Mouse (Mus musculus) hindbrain, embryonic 16.5 days (tissue): ENCODE data around the gene Ttyh3. TPM values are rescaled to one million over a fixed set of nuclear protein-coding genes. Genes with fewer than 3 reads are reported as not detected.

Source experiments
- ATAC-seq: fragments of 200-750 bp; cut with Nextera tagmentation; 2 replicates; pipeline ENCODE4 v1.8.0; 2017; ENCODE audit warnings: moderate TSS enrichment, moderate library complexity
- H3K27ac ChIP-seq: fragments of 300-500 bp; sonication (generic); 2 replicates; pipeline ENCODE4 v1.5.1; 2014; ENCODE audit warnings: low read depth, mild to moderate bottlenecking, control low read depth, low read length, moderate library complexity
- H3K27me3 ChIP-seq: fragments of 300-500 bp; sonication (generic); replicated peaks from 2 replicates; pipeline ENCODE4 v1.6.1; 2014; ENCODE audit warnings: low read length; ENCODE audit not compliant: control insufficient read depth, insufficient read depth
- H3K36me3 ChIP-seq: fragments of 300-500 bp; sonication (generic); 2 replicates; pipeline ENCODE4 v1.6.1; 2014; ENCODE audit warnings: mild to moderate bottlenecking, low read length, moderate library complexity, mixed read lengths; ENCODE audit not compliant: control insufficient read depth, insufficient read depth
- H3K4me1 ChIP-seq: fragments of 300-500 bp; sonication (generic); 2 replicates; pipeline ENCODE4 v1.6.1; 2014; ENCODE audit warnings: low read depth, low read length; ENCODE audit not compliant: control insufficient read depth, insufficient read depth
- H3K4me2 ChIP-seq: fragments of 300-500 bp; sonication (generic); 2 replicates; pipeline ENCODE4 v1.6.1; 2014; ENCODE audit warnings: mild to moderate bottlenecking, low read length, control low read depth, moderate library complexity
- H3K4me3 ChIP-seq: fragments of 300-500 bp; sonication (generic); 2 replicates; pipeline ENCODE4 v1.5.1; 2014; ENCODE audit warnings: mild to moderate bottlenecking, low read length, control low read depth, moderate library complexity
- H3K9ac ChIP-seq: fragments of 300-500 bp; sonication (generic); 2 replicates; pipeline ENCODE4 v1.6.1; 2014; ENCODE audit warnings: low read depth, mild to moderate bottlenecking, control low read depth, low read length, moderate library complexity
- H3K9me3 ChIP-seq: fragments of 300-500 bp; sonication (generic); 2 replicates; pipeline ENCODE4 v1.6.1; 2014; ENCODE audit warnings: mild to moderate bottlenecking, low read length, moderate library complexity; ENCODE audit not compliant: control insufficient read depth
- WGBS: fragments of 180-500 bp; shearing (Covaris S2); extraction: QIAGEN DNeasy Blood & Tissue Kit; methylation state at CpG from one replicate; pipeline ENCODE4 v1.1.7; 2014; 5-methylcytosine and 5-hydroxymethylcytosine counted together
- polyA plus RNA-seq: library from polyadenylated mRNA; unstranded; fragments of >200 nt; fragmentation: Nextera tagmentation; extraction: Ambion mirVana; gene quantifications from 2 replicates; pipeline ENCODE4 v1.2.1, GENCODE M21; 2015

Gene Ttyh3
- polyA plus RNA-seq: 56.0 and 68.9 TPM in 2 replicates

DNA sequence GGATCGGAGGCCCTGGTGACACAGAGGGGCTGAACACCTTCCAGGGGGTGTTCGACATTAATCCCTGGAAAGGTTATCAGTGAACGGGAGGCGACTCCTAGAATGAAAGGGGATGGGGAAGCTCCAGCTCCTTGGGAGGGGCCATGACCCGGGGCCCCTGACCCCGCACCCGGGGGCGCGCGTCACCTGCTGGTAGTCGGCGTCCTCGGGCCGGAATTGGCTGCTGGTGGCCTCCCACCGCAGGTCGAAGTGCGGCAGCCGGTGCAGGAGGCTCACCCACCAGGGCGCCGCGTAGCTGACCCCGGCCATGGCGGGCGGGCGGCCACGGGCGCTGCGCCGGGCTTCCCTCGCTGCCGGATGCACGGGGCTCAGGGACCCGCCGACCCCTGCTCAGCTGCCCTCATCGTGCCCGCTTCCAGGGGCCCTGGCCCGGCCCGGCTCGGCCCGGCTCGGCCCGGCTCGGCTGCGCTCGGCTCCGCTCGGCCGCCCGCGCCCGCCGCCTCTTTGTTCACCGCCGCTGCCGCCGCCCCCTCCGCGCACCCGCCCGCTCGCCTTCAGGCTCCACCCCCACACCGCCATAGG lies at the start of gene Ttyh3:
Gene Ttyh3 (minus strand): TSS at position 513 of the 582 bp plus-strand sequence.
- Histone ChIP-seq H3K27ac (peak within 1 kb of the TSS; percentile 95), H3K36me3 (no peaks in the 10 kb centered on the region), H3K27me3 (no peaks in the 10 kb centered on the region), H3K9ac (peak within 1 kb of the TSS; percentile 99), H3K4me3 (peak within 1 kb of the TSS; percentile 93), H3K4me1 (peaks cover 43% of the 10 kb centered on the region), H3K9me3 (no peaks in the 10 kb centered on the region), H3K4me2 (peak within 1 kb of the TSS; percentile 79)
- WGBS: under 1% methylated on average over 29 of the region's 62 CpGs
- ATAC-seq: no peak; the same call in 1 of the 2 replicates

- 77% methylated on average over 7 of the region's 7 CpGs for WGBS
- no peaks in the 10 kb centered on the region for H3K27me3 ChIP-seq
- no peak overlapping the region for H3K4me2 ChIP-seq
- peaks cover 17% of the 10 kb centered on the region for H3K36me3 ChIP-seq
- ATAC-seq: no peak
- H3K4me1 ChIP-seq: peaks cover 4% of the 10 kb centered on the region
- H3K27ac ChIP-seq: no peak overlapping the region
- H3K9ac ChIP-seq: no peak overlapping the region
- no peak overlapping the region for H3K4me3 ChIP-seq
- no peaks in the 10 kb centered on the region for H3K9me3 ChIP-seq
These were observed 47.2 kb upstream of the Ttyh3 start for GRCm38 (mm10) chr5:140695987-140696386.

DNA sequence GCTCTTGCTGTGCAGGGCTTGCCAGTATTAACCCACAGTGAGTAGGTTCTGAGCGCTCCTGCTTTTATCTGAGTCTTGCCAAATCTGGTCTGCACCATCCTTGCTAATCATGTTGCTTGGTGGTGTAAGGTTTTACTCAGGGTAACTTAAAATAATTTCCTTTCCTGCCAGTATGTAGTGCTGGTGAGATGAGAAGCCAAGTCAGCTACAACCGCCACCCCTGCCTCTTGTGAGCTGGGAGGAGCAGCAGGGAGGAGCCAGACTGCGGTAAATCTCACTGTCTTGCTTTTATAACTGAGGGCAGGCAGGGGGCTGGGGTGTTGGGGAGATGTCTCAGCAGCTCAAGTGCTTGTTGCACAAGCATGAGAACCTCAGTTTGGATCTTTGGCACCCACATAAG lies 39.6 kb upstream of the Ttyh3 start:
- H3K27me3 ChIP-seq: no peaks in the 10 kb centered on the region
- no peaks in the 10 kb centered on the region for H3K4me1 ChIP-seq
- H3K4me3 ChIP-seq: no peak overlapping the region
- no peak overlapping the region for H3K9ac ChIP-seq
- no peak overlapping the region for H3K27ac ChIP-seq
- 75% methylated on average over 3 of the region's 3 CpGs for WGBS
- no peaks in the 10 kb centered on the region for H3K9me3 ChIP-seq
- H3K36me3 ChIP-seq: peaks cover 20% of the 10 kb centered on the region
- H3K4me2 ChIP-seq: no peak overlapping the region
- no peak for ATAC-seq

DNA sequence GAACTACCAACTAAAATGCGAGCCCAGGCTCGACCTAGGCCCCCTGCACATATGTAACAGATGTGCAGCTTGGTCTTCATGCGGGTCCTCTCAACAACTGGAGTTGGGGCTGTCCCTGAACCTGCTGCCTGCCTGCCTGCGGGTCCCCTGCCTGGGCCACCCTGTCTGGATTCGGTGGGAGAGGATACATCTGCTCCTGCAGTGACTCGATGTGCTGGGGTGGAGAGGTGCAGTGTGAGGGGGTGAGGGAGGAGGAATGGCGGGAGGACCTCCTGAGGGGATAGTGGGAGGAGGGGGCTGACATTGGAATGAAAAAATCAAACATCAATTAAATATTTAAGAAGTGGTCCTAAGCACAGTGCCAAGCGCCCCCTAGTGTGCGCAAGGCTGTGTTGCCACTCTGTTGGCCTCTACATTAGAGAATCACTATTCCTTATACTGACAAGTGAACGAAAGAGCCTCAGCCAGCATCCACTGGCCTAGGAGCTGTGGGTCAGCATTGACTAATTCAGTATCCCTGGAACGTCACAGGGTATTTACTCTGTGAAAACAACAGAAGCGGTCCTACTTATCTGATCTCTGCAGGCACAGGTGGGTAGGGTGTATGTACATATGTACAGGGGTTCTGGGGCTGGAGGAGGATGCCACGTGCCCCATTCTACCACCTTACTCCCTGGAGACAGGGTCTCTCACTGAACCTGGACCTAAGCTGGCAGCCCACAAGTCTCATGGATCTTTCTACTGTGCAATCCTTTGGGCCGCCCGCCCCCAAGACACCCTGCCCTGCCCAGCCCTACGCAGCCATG lies 35.7 kb upstream of the Ttyh3 start:
- H3K27ac ChIP-seq: no peak overlapping the region
- 60% methylated on average over 16 of the region's 16 CpGs for WGBS
- no peaks in the 10 kb centered on the region for H3K4me1 ChIP-seq
- peak; percentile 74 for ATAC-seq
- no peaks in the 10 kb centered on the region for H3K27me3 ChIP-seq
- no peak overlapping the region for H3K4me3 ChIP-seq
- H3K9ac ChIP-seq: 0 out of 2 replicates have a peak overlapping the region, but pooled peaks have one; percentile 13
- no peak overlapping the region for H3K4me2 ChIP-seq
- peaks cover 12% of the 10 kb centered on the region for H3K36me3 ChIP-seq
- H3K9me3 ChIP-seq: no peaks in the 10 kb centered on the region

DNA sequence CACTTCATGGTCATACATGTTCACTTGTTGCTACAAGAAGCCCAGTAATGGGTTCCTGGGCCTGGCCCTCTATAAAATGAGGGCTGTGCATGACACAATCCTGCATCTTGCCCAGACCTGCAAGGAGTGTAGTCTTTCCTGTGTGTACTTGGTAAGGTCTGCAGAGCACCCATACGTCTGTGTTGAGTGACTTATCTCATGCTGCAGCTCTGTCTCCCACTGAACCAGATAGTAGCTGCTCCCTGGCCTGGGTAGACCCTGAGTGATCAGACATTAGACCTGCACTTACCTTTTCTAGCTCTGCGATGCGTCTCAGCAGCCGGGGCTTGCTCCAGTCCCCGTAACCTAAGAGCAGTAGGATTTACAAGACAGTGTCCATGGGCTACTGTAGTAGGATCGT lies 33.3 kb upstream of the Ttyh3 start:
- peaks cover 10% of the 10 kb centered on the region for H3K36me3 ChIP-seq
- WGBS: 94% methylated on average over 6 of the region's 6 CpGs
- H3K27ac ChIP-seq: no peak overlapping the region

GRCm38 (mm10) chr5:140680950-140681349 lies 32.1 kb upstream of the Ttyh3 start:
- no peaks in the 10 kb centered on the region for H3K4me1 ChIP-seq
- WGBS: 100% methylated on average over 1 of the region's 1 CpGs
- H3K4me2 ChIP-seq: no peak overlapping the region
- H3K36me3 ChIP-seq: peaks cover 17% of the 10 kb centered on the region
- H3K9me3 ChIP-seq: no peaks in the 10 kb centered on the region
- H3K27me3 ChIP-seq: no peaks in the 10 kb centered on the region
- ATAC-seq: no peak
- no peak overlapping the region for H3K27ac ChIP-seq
- no peak overlapping the region for H3K9ac ChIP-seq
- no peak overlapping the region for H3K4me3 ChIP-seq

More for the DNA sequence above, 33.3 kb upstream of the Ttyh3 start:
- Histone ChIP-seq H3K27me3 (no peaks in the 10 kb centered on the region), H3K9ac (no peak overlapping the region), H3K9me3 (no peaks in the 10 kb centered on the region), H3K4me1 (no peaks in the 10 kb centered on the region), H3K4me3 (no peak overlapping the region), H3K4me2 (no peak overlapping the region)
- no peak for ATAC-seq

- WGBS: 86% methylated on average over 6 of the region's 6 CpGs
- no peaks in the 10 kb centered on the region for H3K27me3 ChIP-seq
- no peak overlapping the region for H3K4me3 ChIP-seq
- peaks cover 17% of the 10 kb centered on the region for H3K36me3 ChIP-seq
- no peak overlapping the region for H3K4me2 ChIP-seq
- H3K4me1 ChIP-seq: no peaks in the 10 kb centered on the region
- no peak overlapping the region for H3K9ac ChIP-seq
- no peak overlapping the region for H3K27ac ChIP-seq
- no peaks in the 10 kb centered on the region for H3K9me3 ChIP-seq
- no peak for ATAC-seq
These were observed 31.2 kb upstream of the Ttyh3 start for GRCm38 (mm10) chr5:140680051-140680450.

DNA sequence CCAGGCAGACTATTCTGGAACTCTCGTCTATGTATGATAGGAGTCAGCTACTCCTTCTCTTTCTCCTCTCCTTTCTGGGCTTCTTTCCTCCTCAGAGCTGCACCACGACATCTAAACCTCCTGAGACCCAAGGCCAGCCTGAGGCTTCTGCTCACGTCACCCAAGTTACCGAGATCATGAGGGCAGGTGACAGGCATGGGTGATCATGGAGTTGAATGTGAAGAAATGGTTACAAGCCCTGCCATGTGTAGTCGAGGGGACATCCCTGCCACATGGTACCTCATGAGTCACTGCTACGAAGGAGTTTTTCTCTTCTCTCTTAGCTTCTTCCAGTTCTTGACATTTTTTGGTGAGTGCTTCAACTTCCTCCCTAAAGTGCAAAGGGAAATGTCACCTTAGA lies 28.3 kb upstream of the Ttyh3 start:
- no peak for ATAC-seq
- no peaks in the 10 kb centered on the region for H3K27me3 ChIP-seq
- H3K4me2 ChIP-seq: no peak overlapping the region
- H3K9me3 ChIP-seq: no peaks in the 10 kb centered on the region
- no peak overlapping the region for H3K9ac ChIP-seq
- peaks cover 22% of the 10 kb centered on the region for H3K36me3 ChIP-seq
- H3K27ac ChIP-seq: no peak overlapping the region
- WGBS: 89% methylated on average over 6 of the region's 6 CpGs
- H3K4me1 ChIP-seq: no peaks in the 10 kb centered on the region
- H3K4me3 ChIP-seq: no peak overlapping the region

- Histone ChIP-seq H3K27me3 (no peaks in the 10 kb centered on the region), H3K27ac (no peak overlapping the region; the same call in 1 of the 2 replicates), H3K4me1 (no peaks in the 10 kb centered on the region), H3K9ac (no peak overlapping the region), H3K36me3 (peaks cover 22% of the 10 kb centered on the region), H3K9me3 (no peaks in the 10 kb centered on the region), H3K4me3 (no peak overlapping the region), H3K4me2 (no peak overlapping the region)
- WGBS: 80% methylated on average over 11 of the region's 11 CpGs
- ATAC-seq: no peak
These were observed 26.8 kb upstream of the Ttyh3 start for GRCm38 (mm10) chr5:140675640-140676039.
